Mouse (Mus musculus) bone marrow, adult 2 months (tissue): ENCODE data around the gene Acpp. TPM values are rescaled to one million over a fixed set of nuclear protein-coding genes. Genes with fewer than 3 reads are reported as not detected.

Experiments used
- H3K27ac ChIP-seq: fragments of 200-500 bp; 2 replicates; pipeline ENCODE4 v1.5.1; 2012; ENCODE audit warnings: low read depth, mild to moderate bottlenecking, control low read depth, inconsistent platforms, low read length; ENCODE audit not compliant: control insufficient read depth, poor library complexity, insufficient read depth
- H3K4me1 ChIP-seq: fragments of 200-500 bp; 2 replicates; pipeline ENCODE4 v1.6.1; 2011; ENCODE audit warnings: low read length; ENCODE audit not compliant: control insufficient read depth, insufficient read depth
- H3K4me3 ChIP-seq: fragments of 200-500 bp; replicated peaks from 2 replicates; pipeline ENCODE3; 2011; ENCODE audit warnings: mild to moderate bottlenecking, low read depth, low read length, control low read depth; ENCODE audit not compliant: control insufficient read depth
- CTCF ChIP-seq: fragments of 200-500 bp; IDR thresholded peaks from 2 replicates; pipeline ENCODE4 v1.5.1; 2011; ENCODE audit warnings: low read length, control low read depth; ENCODE audit not compliant: control insufficient read depth, insufficient read depth
- POLR2A ChIP-seq: fragments of 200-500 bp; IDR thresholded peaks from 2 replicates; pipeline ENCODE4 v1.6.1; 2011; ENCODE audit warnings: low read depth, mild to moderate bottlenecking, control low read depth, low read length, borderline replicate concordance; ENCODE audit not compliant: control insufficient read depth
- WGBS: fragments of 180-500 bp; shearing (Covaris S2); methylation state at CpG from one replicate; pipeline ENCODE4 v1.1.7; 2018; 5-methylcytosine and 5-hydroxymethylcytosine counted together
- polyA plus RNA-seq: library from polyadenylated mRNA; stranded (reverse); fragments of >200 nt; gene quantifications from 2 replicates; pipeline ENCODE4 v1.2.4, GENCODE M21; 2011; ENCODE audit warnings: low replicate concordance; ENCODE audit not compliant: missing spikeins, insufficient read depth, insufficient read length

Gene Acpp
- polyA plus RNA-seq, 1 experiment: 3.2 TPM

- 62% methylated on average over 4 of the region's 4 CpGs for WGBS
- H3K27ac ChIP-seq: no peak overlapping the region
- H3K4me1 ChIP-seq: no peaks in the 10 kb centered on the region; the same call in 1 of the 2 replicates
- no peak overlapping the region for H3K4me3 ChIP-seq
- TF ChIP-seq CTCF (no peak), POLR2A (no peak)
Measured at GRCm38 (mm10) chr9:104360389-104360788, 22.8 kb upstream of the Acpp start.

- Histone ChIP-seq H3K4me1 (no peaks in the 10 kb centered on the region; the same call in 1 of the 2 replicates), H3K4me3 (peak overlapping the region; percentile 40), H3K27ac (peak overlapping the region; percentile 81)
- TF ChIP-seq CTCF (no peak), POLR2A (no peak)
- WGBS: 66% methylated on average over 8 of the region's 8 CpGs
Measured at GRCm38 (mm10) chr9:104355521-104356270, 18.1 kb upstream of the Acpp start.

- WGBS: 69% methylated on average over 5 of the region's 5 CpGs
- TF ChIP-seq CTCF (no peak), POLR2A (no peak)
- H3K27ac ChIP-seq: no peak overlapping the region
- H3K4me3 ChIP-seq: no peak overlapping the region
- H3K4me1 ChIP-seq: no peaks in the 10 kb centered on the region; the same call in 1 of the 2 replicates
Measured at GRCm38 (mm10) chr9:104344136-104344535, 6.6 kb upstream of the Acpp start.

GRCm38 (mm10) chr9:104339483-104339882, 1.9 kb upstream of the Acpp start:
- no peak overlapping the region for H3K4me3 ChIP-seq
- no peaks in the 10 kb centered on the region; the same call in 1 of the 2 replicates for H3K4me1 ChIP-seq
- peak overlapping the region; percentile 78 for H3K27ac ChIP-seq
- WGBS: 70% methylated on average over 5 of the region's 5 CpGs
- TF ChIP-seq POLR2A (no peak), CTCF (no peak)

GRCm38 (mm10) chr9:104338489-104339427, 1.2 kb upstream of the Acpp start:
- Histone ChIP-seq H3K4me3 (peak overlapping the region; percentile 36), H3K4me1 (no peaks in the 10 kb centered on the region; the same call in 1 of the 2 replicates), H3K27ac (peak overlapping the region; percentile 78)
- TF ChIP-seq CTCF: no peak
- TF ChIP-seq POLR2A: no peak
- 21% methylated on average over 18 of the region's 18 CpGs for WGBS

GRCm38 (mm10) chr9:104331301-104331700, 6.2 kb downstream of the Acpp start:
- H3K27ac ChIP-seq: peak overlapping the region; percentile 29; the same call in 1 of the 2 replicates
- H3K4me3 ChIP-seq: no peak overlapping the region
- H3K4me1 ChIP-seq: no peaks in the 10 kb centered on the region; the same call in 1 of the 2 replicates
- 39% methylated on average over 5 of the region's 5 CpGs for WGBS
- TF ChIP-seq CTCF (no peak), POLR2A (no peak)

GRCm38 (mm10) chr9:104328655-104329054, 8.9 kb downstream of the Acpp start:
- WGBS: 82% methylated on average over 4 of the region's 4 CpGs
- Histone ChIP-seq H3K4me1 (no peaks in the 10 kb centered on the region; the same call in 1 of the 2 replicates), H3K4me3 (no peak overlapping the region), H3K27ac (no peak overlapping the region)
- TF ChIP-seq CTCF (no peak), POLR2A (no peak)

GRCm38 (mm10) chr9:104321519-104321918, 16.0 kb downstream of the Acpp start:
- no peaks in the 10 kb centered on the region for H3K4me1 ChIP-seq
- no peak overlapping the region for H3K4me3 ChIP-seq
- TF ChIP-seq POLR2A (no peak), CTCF (no peak)
- WGBS: 80% methylated on average over 7 of the region's 7 CpGs
- no peak overlapping the region for H3K27ac ChIP-seq
